8 mouse cellular contexts compared by ENCODE assay signal in the genomic region with DNA sequence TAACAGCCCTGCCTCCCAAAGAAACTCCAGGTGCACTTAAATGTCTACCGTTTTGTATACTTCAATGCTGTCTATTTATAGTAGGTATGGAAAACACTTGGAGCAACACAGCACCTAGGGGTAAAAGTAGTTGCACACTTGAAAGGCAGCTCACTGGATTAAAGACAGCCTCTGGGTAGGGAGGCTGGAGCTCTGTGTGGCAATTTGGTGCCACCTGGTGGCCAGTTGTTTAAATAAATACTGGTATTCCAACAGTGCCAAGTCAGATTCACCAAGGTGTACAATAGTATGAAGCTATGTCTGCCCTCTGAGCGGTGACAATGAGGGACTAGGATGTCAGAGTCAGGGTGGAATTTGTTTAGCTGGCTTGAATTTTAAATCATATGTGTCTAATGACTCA. TPM values are rescaled to one million over a fixed set of nuclear protein-coding genes. Genes with fewer than 3 reads are reported as not detected.
DNase-seq lines count a peak whose midpoint lies in the region; ATAC-seq and TF ChIP-seq lines count a peak whose summit lies in the region.

No protein-coding gene starts in this region.

- TF ChIP-seq CTCF in kidney, postnatal 0 days (IDR thresholded peaks at IDR 0.05; ENCODE audit: low read depth): peak; percentile 96
- TF ChIP-seq CTCF in liver, postnatal 0 days (IDR thresholded peaks at IDR 0.05; ENCODE audit: low read depth): peak; percentile 87

- H3K27me3 ChIP-seq in embryonic facial prominence, embryonic 12.5 days: 0 out of 2 replicates have a peak, but pooled peaks cover 4% of the 10 kb centered on the region
- H3K27me3 ChIP-seq in heart, embryonic 16.5 days (ENCODE audit: control insufficient read depth, insufficient read depth, low read length): no peaks in the 10 kb centered on the region
- H3K27me3 ChIP-seq in kidney, postnatal 0 days (ENCODE audit: insufficient read depth, low read length): no peaks in the 10 kb centered on the region
- H3K27me3 ChIP-seq in liver, postnatal 0 days (ENCODE audit: insufficient read depth, low read length): no peaks in the 10 kb centered on the region

- DNase-seq in CD4-positive, CD25-positive, alpha-beta regulatory T cell, adult 2 months (ENCODE audit: low read depth, low spot score): peak; percentile 85
- DNase-seq in adrenal gland, postnatal 36 days: peak; percentile 78 to 84
- peak; percentile 89 for DNase-seq in kidney, postnatal 0 days (ENCODE audit: low spot score)
- DNase-seq in liver, postnatal 0 days: peak; percentile 78
- peak; percentile 43 for DNase-seq in testis, postnatal 14 days (ENCODE audit: low spot score)

- H3K4me1 ChIP-seq in embryonic facial prominence, embryonic 12.5 days: peaks cover 10% of the 10 kb centered on the region
- peaks cover 26% of the 10 kb centered on the region for H3K4me1 ChIP-seq in heart, embryonic 16.5 days (ENCODE audit: control insufficient read depth, insufficient read depth, low read length)
- no peaks in the 10 kb centered on the region for H3K4me1 ChIP-seq in kidney, postnatal 0 days (replicated peaks; ENCODE audit: insufficient read depth, low read length)
- peaks cover 3% of the 10 kb centered on the region for H3K4me1 ChIP-seq in liver, postnatal 0 days (ENCODE audit: insufficient read depth)

- H3K4me2 ChIP-seq in embryonic facial prominence, embryonic 12.5 days (replicated peaks): no peak overlapping the region
- no peak overlapping the region for H3K4me2 ChIP-seq in heart, embryonic 16.5 days (ENCODE audit: low read depth, low read length)
- no peak overlapping the region for H3K4me2 ChIP-seq in kidney, postnatal 0 days (ENCODE audit: low read length)
- no peak overlapping the region for H3K4me2 ChIP-seq in liver, postnatal 0 days (ENCODE audit: low read depth, low read length)

- WGBS in embryonic facial prominence, embryonic 12.5 days: 27% methylated on average over 2 of the region's 2 CpGs
- WGBS in heart, embryonic 16.5 days: 20% methylated on average over 2 of the region's 2 CpGs
- 31% methylated on average over 2 of the region's 2 CpGs for WGBS in kidney, postnatal 0 days
- WGBS in liver, postnatal 0 days (ENCODE audit: insufficient replicate concordance): 24% methylated on average over 2 of the region's 2 CpGs

- H3K9ac ChIP-seq in embryonic facial prominence, embryonic 12.5 days: no peak overlapping the region
- no peak overlapping the region for H3K9ac ChIP-seq in heart, embryonic 16.5 days (ENCODE audit: low read length)
- H3K9ac ChIP-seq in kidney, postnatal 0 days (ENCODE audit: low read depth, low read length): no peak overlapping the region
- no peak overlapping the region for H3K9ac ChIP-seq in liver, postnatal 0 days (replicated peaks)

- TF ChIP-seq EP300 in liver, postnatal 0 days (IDR thresholded peaks at IDR 0.05; ENCODE audit: low read depth): no peak

- H3K36me3 ChIP-seq in embryonic facial prominence, embryonic 12.5 days: no peaks in the 10 kb centered on the region
- no peaks in the 10 kb centered on the region for H3K36me3 ChIP-seq in heart, embryonic 16.5 days (ENCODE audit: control insufficient read depth, insufficient read depth)
- H3K36me3 ChIP-seq in kidney, postnatal 0 days (ENCODE audit: insufficient read depth, low read length): no peaks in the 10 kb centered on the region
- no peaks in the 10 kb centered on the region for H3K36me3 ChIP-seq in liver, postnatal 0 days (replicated peaks; ENCODE audit: insufficient read depth, low read length)

- H3K4me3 ChIP-seq in embryonic facial prominence, embryonic 12.5 days: no peak overlapping the region
- H3K4me3 ChIP-seq in heart, embryonic 16.5 days (ENCODE audit: low read length): no peak overlapping the region
- H3K4me3 ChIP-seq in kidney, postnatal 0 days (replicated peaks; ENCODE audit: low read depth, low read length): no peak overlapping the region
- no peak overlapping the region for H3K4me3 ChIP-seq in liver, postnatal 0 days (ENCODE audit: low read depth, low read length)

- H3K9me3 ChIP-seq in embryonic facial prominence, embryonic 12.5 days: no peaks in the 10 kb centered on the region
- no peaks in the 10 kb centered on the region for H3K9me3 ChIP-seq in heart, embryonic 16.5 days (replicated peaks; ENCODE audit: control insufficient read depth, low read length)
- H3K9me3 ChIP-seq in kidney, postnatal 0 days (replicated peaks; ENCODE audit: low read length): no peaks in the 10 kb centered on the region
- no peaks in the 10 kb centered on the region for H3K9me3 ChIP-seq in liver, postnatal 0 days (ENCODE audit: low read length)

- peak; percentile 30; the same call in 1 of the 2 replicates for ATAC-seq in embryonic facial prominence, embryonic 12.5 days (ENCODE audit: insufficient number of reproducible peaks, insufficient read depth, low FRiP score, low TSS enrichment)
- peak; percentile 49 for ATAC-seq in heart, embryonic 16.5 days (replicated peaks; ENCODE audit: extremely low read depth, insufficient read depth, low FRiP score)
- ATAC-seq in kidney, postnatal 0 days (replicated peaks; ENCODE audit: low FRiP score, low read depth): peak; percentile 53; the same call in 1 of the 2 replicates
- ATAC-seq in liver, postnatal 0 days: 0 out of 2 replicates have a peak, but pooled peaks have one; percentile 49
- ATAC-seq in neutrophil, adult 5-6 weeks (ENCODE audit: extremely low read depth, insufficient number of reproducible peaks, low FRiP score, poor library complexity, severe bottlenecking): peak; percentile 42; the same call in 1 of the 2 replicates

- H3K27ac ChIP-seq in embryonic facial prominence, embryonic 12.5 days: no peak overlapping the region
- H3K27ac ChIP-seq in heart, embryonic 16.5 days (ENCODE audit: low read length): no peak overlapping the region
- H3K27ac ChIP-seq in kidney, postnatal 0 days: no peak overlapping the region
- no peak overlapping the region for H3K27ac ChIP-seq in liver, postnatal 0 days (ENCODE audit: low read depth)

RNA-seq across cellular contexts. Expression of a gene that starts 22.2 kb away (rescaled TPM):
- 1 to 10 TPM; 3.6 to 4.3 TPM for total RNA-seq in adrenal gland, postnatal 36 days (2021)
- polyA plus RNA-seq in embryonic facial prominence, embryonic 12.5 days (2016; fragmentation: Nextera tagmentation; extraction: Ambion mirVana): 4.8 and 6.8 TPM in 2 replicates
- polyA plus RNA-seq in heart, embryonic 16.5 days (2015; fragmentation: Nextera tagmentation; extraction: Ambion mirVana): 4.6 and 5.3 TPM in 2 replicates
- 3.1 and 3.4 TPM in 2 replicates for polyA plus RNA-seq in kidney, postnatal 0 days (2015; fragmentation: Nextera tagmentation; extraction: Ambion mirVana)
- 0.51 and 0.83 TPM in 2 replicates for polyA plus RNA-seq in liver, postnatal 0 days (2015; fragmentation: Nextera tagmentation; extraction: Ambion mirVana)
- 11.9 and 13.8 TPM in 2 replicates for total RNA-seq in neutrophil, adult 5-6 weeks (2017)
